Mouse (Mus musculus) neural tube, embryonic 10.5 days (tissue): ENCODE data around the gene Gm8220.
"Not testable (repeated sequence)": the region's sequence is repeated elsewhere in the genome, so short reads cannot be mapped to it uniquely, and the experiment has no call there.

Experiments
- DNase-seq: peaks from one replicate; pipeline ENCODE4 v3.0.0-alpha.2; 2017; ENCODE audit warnings: low spot score; ENCODE audit errors: extremely low spot score

Gm8220 gene

DNA sequence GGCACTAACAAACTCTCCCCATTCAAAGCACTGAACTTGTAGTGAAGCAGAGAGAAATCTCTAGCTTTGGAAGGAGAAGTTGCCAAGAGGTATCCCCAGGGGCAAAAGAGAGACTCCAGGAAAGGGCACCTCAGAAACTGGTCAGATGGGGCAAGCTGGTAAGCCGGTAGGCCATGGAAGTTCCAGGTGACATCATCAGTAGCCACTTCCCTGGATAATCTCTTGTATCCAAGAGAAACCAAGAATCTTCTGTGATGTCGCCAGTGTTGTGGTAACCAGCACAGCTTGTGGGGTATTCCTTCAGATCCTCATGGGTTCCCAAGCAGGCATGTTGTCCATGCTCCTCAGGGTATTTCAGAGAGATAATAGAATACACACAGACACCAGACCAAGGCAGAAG, at the start of gene Gm8220:
Gm8220 (plus strand) TSS at position 301 of the 400 bp plus-strand sequence.
- DNase-seq = not testable (repeated sequence)

- DNase-seq = no peak
Observed at GRCm38 (mm10) chr14:44248039-44248438, 37.3 kb upstream of the Gm8220 start.

DNA sequence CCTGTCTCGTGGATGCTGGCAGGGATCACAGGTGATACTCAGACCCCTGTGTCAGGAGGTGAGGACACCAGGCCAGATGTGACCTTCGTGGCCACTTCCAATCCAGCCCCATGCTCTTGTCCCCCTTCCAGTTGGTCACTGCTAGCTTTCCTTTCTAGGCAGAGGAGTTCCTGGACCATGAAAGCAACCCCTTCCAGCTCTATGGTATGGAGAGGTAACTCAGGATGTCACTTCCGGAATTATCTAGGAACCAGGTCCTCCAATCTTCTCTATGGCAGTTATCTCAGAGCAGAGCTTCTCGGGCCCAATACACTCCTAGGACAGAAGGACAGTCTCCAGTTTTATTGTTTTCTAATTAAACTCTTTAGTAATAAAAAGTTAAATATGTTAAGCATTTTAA, 26.7 kb downstream of the Gm8220 start:
- DNase-seq = not testable (repeated sequence)

GRCm38 (mm10) chr14:44338484-44338883, 53.1 kb downstream of the Gm8220 start, which contains the start of gene Gm5930:
Gene Gm5930 (minus strand): TSS chr14:44338584.
- not testable (repeated sequence) for DNase-seq
